8 mouse cellular contexts compared by ENCODE assay signal in genomic region chr8:125183548-125184451, GRCm38 (mm10).
DNase-seq lines count a peak whose midpoint lies in the region; ATAC-seq and TF ChIP-seq lines count a peak whose summit lies in the region.

No protein-coding gene starts in this region.

- no peak overlapping the region for H3K4me3 ChIP-seq in ES-Bruce4 (ENCODE audit: low read depth, low read length)
- H3K4me3 ChIP-seq in forebrain, embryonic 11.5 days (ENCODE audit: low read depth, low read length), result no peak overlapping the region
- no peak overlapping the region for H3K4me3 ChIP-seq in heart, postnatal 0 days (ENCODE audit: low read depth, low read length)
- H3K4me3 ChIP-seq in liver, postnatal 0 days (ENCODE audit: low read depth, low read length), result no peak overlapping the region
- no peak overlapping the region for H3K4me3 ChIP-seq in olfactory bulb, adult 2 months (ENCODE audit: insufficient read depth, low read depth, low read length)

- ATAC-seq in forebrain, embryonic 11.5 days (replicated peaks; ENCODE audit: low FRiP score), result peak; percentile 58
- peak; percentile 60; the same call in 1 of the 2 replicates for ATAC-seq in heart, postnatal 0 days (ENCODE audit: insufficient read depth, low read depth)
- 0 out of 2 replicates have a peak, but pooled peaks have one; percentile 26 for ATAC-seq in liver, postnatal 0 days

- TF ChIP-seq EP300 in ES-Bruce4 (IDR thresholded peaks at IDR 0.05; ENCODE audit: insufficient read depth, low read depth, low read length), result 0 out of 2 replicates have a peak, but pooled peaks have one; percentile 23
- TF ChIP-seq EP300 in heart, postnatal 0 days (IDR thresholded peaks at IDR 0.05; ENCODE audit: low read depth), result 0 out of 2 replicates have a peak, but pooled peaks have one; percentile 21
- TF ChIP-seq EP300 in liver, postnatal 0 days (IDR thresholded peaks at IDR 0.05; ENCODE audit: low read depth), result no peak

- TF ChIP-seq CTCF in ES-Bruce4 (IDR thresholded peaks at IDR 0.05; ENCODE audit: low read depth, low read length), result peak; percentile 95
- TF ChIP-seq CTCF in heart, postnatal 0 days (IDR thresholded peaks at IDR 0.05; ENCODE audit: low read depth), result peak; percentile 94
- peak; percentile 94 for TF ChIP-seq CTCF in liver, postnatal 0 days (IDR thresholded peaks at IDR 0.05; ENCODE audit: low read depth)
- TF ChIP-seq CTCF in olfactory bulb, adult 2 months (IDR thresholded peaks at IDR 0.05; ENCODE audit: insufficient read depth, low read depth, low read length), result peak; percentile 88

- no peak for TF ChIP-seq POLR2A in ES-Bruce4 (IDR thresholded peaks at IDR 0.05; ENCODE audit: insufficient read depth, low read length)
- no peak for TF ChIP-seq POLR2A in olfactory bulb, adult 2 months (IDR thresholded peaks at IDR 0.05; ENCODE audit: insufficient read depth, low read depth, low read length)

- no peaks in the 10 kb centered on the region for H3K36me3 ChIP-seq in ES-Bruce4 (ENCODE audit: control insufficient read depth, insufficient read depth, low read length, poor library complexity, severe bottlenecking)
- H3K36me3 ChIP-seq in forebrain, embryonic 11.5 days (ENCODE audit: control insufficient read depth, insufficient read depth, low read length), result no peaks in the 10 kb centered on the region
- H3K36me3 ChIP-seq in heart, postnatal 0 days (replicated peaks; ENCODE audit: control insufficient read depth, insufficient read depth, low read length), result no peaks in the 10 kb centered on the region
- H3K36me3 ChIP-seq in liver, postnatal 0 days (replicated peaks; ENCODE audit: insufficient read depth, low read length), result no peaks in the 10 kb centered on the region

- no peak overlapping the region for H3K27ac ChIP-seq in ES-Bruce4 (ENCODE audit: insufficient read depth, low read length)
- no peak overlapping the region for H3K27ac ChIP-seq in forebrain, embryonic 11.5 days (ENCODE audit: low read depth, low read length)
- H3K27ac ChIP-seq in heart, postnatal 0 days (ENCODE audit: low read depth), result no peak overlapping the region
- no peak overlapping the region for H3K27ac ChIP-seq in liver, postnatal 0 days (ENCODE audit: low read depth)
- H3K27ac ChIP-seq in olfactory bulb, adult 2 months (ENCODE audit: insufficient read depth, low read depth, low read length), result no peak overlapping the region

- H3K4me2 ChIP-seq in forebrain, embryonic 11.5 days (ENCODE audit: low read depth, low read length, severe bottlenecking), result no peak overlapping the region
- H3K4me2 ChIP-seq in heart, postnatal 0 days (ENCODE audit: low read depth, low read length), result no peak overlapping the region
- no peak overlapping the region for H3K4me2 ChIP-seq in liver, postnatal 0 days (ENCODE audit: low read depth, low read length)

- 19% methylated on average over 17 of the region's 17 CpGs for WGBS in forebrain, embryonic 11.5 days
- WGBS in heart, postnatal 0 days, result 26% methylated on average over 17 of the region's 17 CpGs
- whole genome bisulfite sequencing in liver, postnatal 0 days (ENCODE audit: insufficient replicate concordance), result 21% methylated on average over 17 of the region's 17 CpGs
- whole genome bisulfite sequencing in olfactory bulb, adult 2 months, result 19% methylated on average over 17 of the region's 17 CpGs

- H3K9me3 ChIP-seq in ES-Bruce4 (replicated peaks; ENCODE audit: control insufficient read depth, insufficient read depth, low read length, poor library complexity, severe bottlenecking), result no peaks in the 10 kb centered on the region
- no peaks in the 10 kb centered on the region for H3K9me3 ChIP-seq in forebrain, embryonic 11.5 days (ENCODE audit: control insufficient read depth, low read length)
- no peaks in the 10 kb centered on the region for H3K9me3 ChIP-seq in heart, postnatal 0 days (replicated peaks; ENCODE audit: control insufficient read depth, low read length)
- H3K9me3 ChIP-seq in liver, postnatal 0 days (ENCODE audit: low read length), result no peaks in the 10 kb centered on the region

- H3K4me1 ChIP-seq in ES-Bruce4 (ENCODE audit: control insufficient read depth, insufficient read depth, low read length), result no peaks in the 10 kb centered on the region
- no peaks in the 10 kb centered on the region for H3K4me1 ChIP-seq in forebrain, embryonic 11.5 days (replicated peaks; ENCODE audit: control insufficient read depth, insufficient read depth, low read length)
- 0 out of 2 replicates have a peak, but pooled peaks cover 13% of the 10 kb centered on the region for H3K4me1 ChIP-seq in heart, postnatal 0 days (ENCODE audit: control insufficient read depth, insufficient read depth)
- no peaks in the 10 kb centered on the region for H3K4me1 ChIP-seq in liver, postnatal 0 days (ENCODE audit: insufficient read depth)
- H3K4me1 ChIP-seq in olfactory bulb, adult 2 months (ENCODE audit: control insufficient read depth, insufficient read depth, low read length), result no peaks in the 10 kb centered on the region; the same call in 1 of the 2 replicates

- no peak overlapping the region for H3K9ac ChIP-seq in ES-Bruce4 (ENCODE audit: low read depth, poor library complexity, severe bottlenecking)
- H3K9ac ChIP-seq in forebrain, embryonic 11.5 days (ENCODE audit: low read length), result no peak overlapping the region
- H3K9ac ChIP-seq in heart, postnatal 0 days (replicated peaks; ENCODE audit: low read depth, low read length), result no peak overlapping the region
- no peak overlapping the region for H3K9ac ChIP-seq in liver, postnatal 0 days (replicated peaks)

- no peaks in the 10 kb centered on the region for H3K27me3 ChIP-seq in ES-Bruce4 (ENCODE audit: control insufficient read depth, insufficient read depth, low read length, poor library complexity, severe bottlenecking)
- H3K27me3 ChIP-seq in forebrain, embryonic 11.5 days (ENCODE audit: control insufficient read depth, insufficient read depth, low read length), result no peaks in the 10 kb centered on the region
- no peaks in the 10 kb centered on the region for H3K27me3 ChIP-seq in heart, postnatal 0 days (ENCODE audit: control insufficient read depth, insufficient read depth, low read length)
- H3K27me3 ChIP-seq in liver, postnatal 0 days (ENCODE audit: insufficient read depth, low read length), result no peaks in the 10 kb centered on the region

- peak; percentile 39 for DNase-seq in c-Kit-positive CD71-negative TER-119-negative erythroid progenitor cells, embryonic 14.5 days (ENCODE audit: low read depth)
- peak; percentile 93 for DNase-seq in forebrain, embryonic 11.5 days (ENCODE audit: low spot score)
- DNase-seq in heart, postnatal 0 days (ENCODE audit: low spot score), result peak; percentile 77
- DNase-seq in kidney, postnatal 14 days, result peak; percentile 87
- DNase-seq in liver, postnatal 0 days, result peak; percentile 85
- peak; percentile 74 for DNase-seq in thymus, postnatal 0 days (ENCODE audit: low spot score)

Comparison
In these comparisons a context has a peak if more than half of its experiments do, and no peak if none do; other contexts are left out.
1. DNase-seq: peak in every context shown above with its lines; median percentile 93 in forebrain, embryonic 11.5 days; 87 in kidney, postnatal 14 days; 85 in liver, postnatal 0 days; 77 in heart, postnatal 0 days; 74 in thymus, postnatal 0 days; 39 in c-Kit-positive CD71-negative TER-119-negative erythroid progenitor cells, embryonic 14.5 days.